Mouse (Mus musculus) liver, adult 2 months (tissue): ENCODE results near the gene Zdhhc24.

ENCODE experiments used
- CTCF ChIP-seq: fragments of 200-500 bp; IDR thresholded peaks from 2 replicates; pipeline ENCODE4 v1.5.1; 2011; ENCODE audit warnings: low read depth, low read length, control low read depth
- POLR2A ChIP-seq: fragments of 200-500 bp; IDR thresholded peaks from 2 replicates; pipeline ENCODE4 v1.6.1; 2011; ENCODE audit warnings: low read length, control low read depth; ENCODE audit not compliant: insufficient read depth; ENCODE audit errors: extremely low read depth

GRCm38 (mm10) chr19:4855951-4856350 lies 22.5 kb upstream of the Zdhhc24 start:
- no peak for TF ChIP-seq CTCF
- TF ChIP-seq POLR2A = no peak
